Mouse (Mus musculus) Muller cell, postnatal 12 days (primary cell): ENCODE results near the gene Gpi1.

Experiments
- DNase-seq: peaks from one replicate; pipeline ENCODE4 v3.0.0-alpha.2; 2015; ENCODE audit errors: inconsistent ontology term

Gpi1 gene

DNA sequence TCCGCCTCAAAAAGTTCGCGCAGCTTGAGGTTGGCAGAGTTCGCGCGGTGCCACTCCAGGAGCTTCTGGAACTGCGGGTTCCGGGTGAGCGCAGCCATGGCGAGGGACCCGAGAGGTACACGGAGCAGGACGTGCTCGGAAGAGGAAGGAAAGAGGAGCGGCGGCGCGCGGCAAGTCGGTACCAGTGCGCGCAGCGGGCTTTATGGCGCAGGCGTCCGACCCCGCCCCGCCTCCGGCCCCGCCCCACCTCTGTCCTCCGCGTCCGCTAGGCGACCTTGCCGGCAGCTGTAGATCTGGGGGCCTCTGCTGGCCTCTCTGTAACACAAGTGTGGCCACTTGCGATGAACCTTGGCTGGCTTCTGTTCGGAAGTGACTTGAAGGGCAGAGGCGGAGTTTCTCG lies at the start of gene Gpi1:
Gpi1 (minus strand) TSS at position 221 of the 400 bp plus-strand sequence.
- peak; percentile 92 for DNase-seq

DNA sequence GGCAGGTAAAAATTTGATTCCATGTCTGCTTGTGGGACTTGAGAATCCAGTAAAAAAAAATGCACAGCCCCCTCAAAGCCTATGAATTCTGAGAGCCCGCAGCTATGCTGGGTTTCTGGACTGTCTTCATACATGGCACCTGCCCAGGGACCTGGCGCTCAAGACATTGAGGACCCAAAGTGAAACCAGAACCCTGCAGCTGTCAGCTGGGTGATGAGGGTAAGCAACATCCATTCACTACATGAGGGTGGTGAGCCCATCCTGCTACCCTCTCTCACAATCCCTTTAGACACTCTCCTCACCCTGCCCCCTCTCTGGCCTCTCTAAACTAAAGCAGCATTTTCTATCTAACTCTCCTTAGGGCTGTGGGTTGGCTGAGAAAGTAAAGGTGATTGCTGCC lies 47.5 kb upstream of the Gpi1 start:
- DNase-seq, result no peak

DNA sequence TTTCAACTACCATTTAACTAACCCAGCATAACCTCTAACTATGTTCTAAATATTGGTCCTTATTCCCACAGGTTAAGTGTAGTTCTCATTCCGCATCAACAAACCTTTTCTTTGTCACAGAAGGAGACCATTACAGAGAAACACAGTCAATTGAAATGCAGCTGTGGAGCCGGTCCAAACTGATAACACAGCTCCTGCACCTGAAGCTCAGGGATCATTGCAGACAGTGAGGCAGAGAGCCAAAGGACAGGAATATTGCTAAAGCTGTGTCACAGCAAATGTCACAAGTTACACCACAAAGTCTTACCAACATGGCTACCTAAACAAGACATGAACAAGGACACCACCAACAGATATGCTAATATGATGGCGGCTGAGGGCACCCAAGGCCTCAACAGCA lies 45.9 kb upstream of the Gpi1 start:
- no peak for DNase-seq

DNA sequence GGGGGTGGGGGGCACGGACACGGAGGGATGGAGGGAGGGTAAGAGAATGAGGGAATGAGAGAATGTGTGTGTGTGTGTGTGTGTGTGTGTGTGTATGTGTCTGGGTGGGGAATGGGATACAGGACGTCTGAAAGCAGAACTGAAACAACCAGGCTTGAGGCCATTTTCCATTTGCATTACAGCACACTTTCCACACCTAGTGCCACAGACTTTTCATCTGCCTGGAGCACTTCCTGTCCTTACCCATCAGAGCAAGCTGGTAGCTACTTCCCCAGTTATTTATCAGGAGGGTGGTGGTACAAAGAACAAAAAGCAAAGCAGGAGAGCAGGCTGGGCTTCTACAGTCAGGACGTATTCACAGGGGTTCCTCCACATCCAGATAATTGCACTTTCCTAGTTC lies 42.3 kb upstream of the Gpi1 start:
- no peak for DNase-seq

DNA sequence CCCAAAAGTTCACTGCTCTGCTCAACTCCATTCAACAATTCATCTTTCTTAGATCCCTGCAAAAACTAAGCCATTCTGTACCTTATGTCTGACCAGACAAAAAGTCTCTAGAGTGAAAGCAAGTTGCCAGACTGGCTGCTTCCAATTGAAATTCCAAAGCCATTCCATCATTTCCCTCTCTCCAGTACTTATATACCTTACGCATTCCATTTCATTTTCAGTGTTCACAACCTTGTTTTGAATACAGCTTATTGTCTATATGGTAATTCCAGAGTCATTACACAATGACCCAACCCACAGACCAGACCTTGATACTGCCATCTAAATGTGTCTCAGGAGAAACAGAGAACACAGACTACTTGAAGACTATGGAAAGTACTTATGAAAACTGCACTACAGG lies 38.3 kb upstream of the Gpi1 start:
- DNase-seq, result peak; percentile 80

DNA sequence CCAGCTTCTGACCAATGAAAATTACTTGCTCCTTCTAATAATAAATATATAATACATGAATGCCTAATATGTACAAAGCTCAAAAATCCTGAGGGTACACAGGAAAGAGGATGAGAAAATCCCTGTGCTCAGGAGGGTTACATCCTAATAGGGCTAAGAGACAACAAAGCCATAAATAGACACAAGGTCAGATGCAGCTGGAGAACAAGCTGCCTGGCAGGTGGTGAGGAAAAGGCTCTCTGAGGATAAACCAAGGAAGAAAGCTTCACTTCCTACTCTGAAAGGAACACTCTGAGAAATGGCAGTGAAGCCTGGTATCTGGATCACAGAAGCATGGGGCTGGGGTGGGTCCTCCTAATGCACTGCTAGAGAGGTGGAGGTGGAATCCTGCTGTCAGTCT lies 36.3 kb upstream of the Gpi1 start:
- DNase-seq, result no peak

DNA sequence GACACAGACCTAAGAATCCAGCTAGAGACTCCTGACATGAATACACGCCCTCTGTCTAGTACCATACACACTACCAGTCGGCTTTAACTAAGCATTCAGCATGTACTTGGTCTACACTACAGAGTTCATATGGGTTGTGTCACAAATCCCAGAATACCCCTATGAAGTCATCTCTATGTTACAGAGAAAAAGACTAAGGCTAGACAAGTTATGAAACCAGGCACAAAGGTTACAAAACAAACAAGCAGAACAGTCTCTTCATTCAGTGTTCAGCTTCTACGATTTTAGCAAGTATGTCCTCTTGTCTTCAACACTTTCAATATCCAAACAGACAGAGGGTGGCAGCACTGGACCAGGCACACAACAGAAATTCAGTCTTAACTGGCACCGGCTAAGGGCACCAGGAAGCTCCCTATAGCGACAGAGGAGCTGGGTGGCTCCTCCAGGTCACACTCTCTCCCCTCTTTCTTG lies 35.8 kb upstream of the Gpi1 start:
- peak; percentile 72 for DNase-seq

DNA sequence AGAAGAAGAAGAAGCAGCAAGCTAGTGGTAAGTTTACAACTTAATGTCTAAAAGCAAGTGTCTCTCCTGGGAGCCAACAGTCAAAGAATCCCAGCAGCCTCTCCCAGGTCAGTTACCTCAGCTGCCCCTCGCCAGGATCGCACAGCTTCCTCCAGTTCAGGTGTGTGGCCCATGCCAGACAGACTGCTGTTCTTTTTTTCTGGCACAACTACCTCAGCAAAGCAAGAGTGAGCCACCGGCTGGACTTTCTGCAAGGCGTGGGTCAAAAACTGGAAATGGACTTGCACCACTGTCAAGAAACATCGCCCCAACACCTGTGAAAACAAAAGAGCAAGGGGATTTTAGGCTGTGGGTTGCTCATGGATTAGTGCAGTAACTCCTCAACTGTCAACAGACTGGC lies 33.3 kb upstream of the Gpi1 start:
- no peak for DNase-seq

DNA sequence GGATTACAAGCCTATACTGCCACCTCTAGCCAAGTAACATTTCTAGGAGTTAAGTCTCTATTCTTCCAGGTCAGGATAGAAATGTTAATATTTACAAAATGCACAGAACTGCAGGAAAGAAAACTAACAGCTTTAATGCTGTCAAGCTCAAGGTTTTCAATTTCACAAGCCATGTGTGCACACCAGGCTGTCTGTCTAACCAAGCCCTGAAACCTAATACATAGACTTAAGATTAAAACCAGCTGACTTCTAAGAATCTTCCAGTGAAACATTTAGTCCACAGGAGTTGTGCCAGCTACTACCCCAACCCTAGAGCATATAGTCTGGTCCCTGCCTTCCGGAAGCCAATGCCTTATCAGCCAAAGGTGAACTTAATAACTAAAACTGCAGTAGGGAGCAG lies 28.3 kb upstream of the Gpi1 start:
- DNase-seq, result no peak

DNA sequence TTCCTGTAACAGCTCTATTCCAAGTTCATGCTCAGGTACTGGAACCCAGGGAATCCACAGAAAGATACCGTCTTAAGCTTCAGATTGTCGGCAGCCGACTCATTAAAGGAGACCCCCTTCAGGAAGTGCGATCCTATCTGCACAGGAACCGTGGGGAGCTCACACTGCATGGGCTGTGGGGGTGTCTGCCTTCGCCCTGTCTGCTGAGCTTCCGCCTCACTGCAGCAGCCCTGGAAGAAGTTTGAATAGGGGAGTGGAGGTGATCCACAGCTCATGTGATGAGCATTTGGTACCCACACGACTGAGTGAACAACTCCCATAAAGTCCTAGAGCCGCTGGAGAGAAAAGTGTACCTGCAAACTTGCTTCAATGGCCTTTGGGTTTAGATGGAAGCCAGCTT lies 27.1 kb upstream of the Gpi1 start:
- no peak for DNase-seq

DNA sequence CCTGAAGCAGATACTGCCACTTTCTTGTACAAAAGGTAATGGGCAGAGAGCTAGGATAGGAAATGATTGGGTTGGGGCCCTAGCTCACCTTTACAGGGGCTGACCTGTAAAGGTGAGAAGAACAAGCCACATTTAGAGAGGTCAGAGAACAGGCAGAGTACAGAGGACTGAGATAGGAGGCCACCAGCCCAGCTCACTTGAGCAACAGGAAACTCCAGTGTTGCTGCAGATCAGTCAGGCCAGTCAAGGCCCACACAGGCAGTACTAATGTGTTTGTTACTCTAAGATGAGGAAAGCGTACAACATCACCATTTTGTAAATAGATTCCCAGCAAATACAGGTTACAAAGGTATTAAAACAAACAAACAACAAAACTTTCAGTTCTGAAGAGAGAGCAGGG lies 25.8 kb upstream of the Gpi1 start:
- no peak for DNase-seq

DNA sequence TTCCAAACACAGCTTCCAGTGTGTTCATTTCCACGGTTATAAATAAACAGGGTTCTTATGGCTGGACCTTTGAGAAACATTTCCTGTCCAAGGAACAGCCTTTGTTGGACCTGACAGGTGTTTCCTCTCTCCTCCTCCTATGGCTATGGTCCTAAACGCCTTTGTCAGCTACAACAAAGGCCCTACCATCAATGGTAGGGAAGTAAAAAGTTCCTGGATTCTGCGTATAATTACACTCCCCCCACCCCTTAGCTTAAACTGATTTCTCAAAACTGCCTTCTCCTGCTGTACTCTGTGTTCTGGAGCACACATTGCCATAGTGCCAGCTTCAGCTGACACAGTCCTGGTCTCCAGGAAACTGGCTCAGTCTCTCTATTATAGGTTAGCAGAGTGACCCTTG lies 25.0 kb upstream of the Gpi1 start:
- DNase-seq, result no peak

DNA sequence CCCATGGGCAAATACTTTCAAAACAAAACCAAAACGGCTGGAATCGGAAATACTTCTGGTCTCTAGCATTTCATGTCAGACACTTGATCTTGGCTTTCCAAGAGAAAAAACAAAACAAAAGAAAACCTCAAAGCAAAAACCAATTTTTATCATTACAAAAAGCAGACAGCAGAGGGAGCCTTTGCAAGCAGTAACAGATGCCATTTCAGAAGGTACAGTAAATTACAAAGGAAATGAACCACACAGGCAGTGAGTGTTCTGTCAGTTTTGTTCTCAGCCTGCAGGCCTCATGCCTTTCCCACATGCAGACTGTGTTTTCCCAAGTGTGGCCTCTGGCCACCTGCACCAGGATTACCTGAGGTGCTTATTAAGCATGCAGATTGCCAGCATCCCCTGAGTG lies 21.9 kb upstream of the Gpi1 start:
- no peak for DNase-seq

DNA sequence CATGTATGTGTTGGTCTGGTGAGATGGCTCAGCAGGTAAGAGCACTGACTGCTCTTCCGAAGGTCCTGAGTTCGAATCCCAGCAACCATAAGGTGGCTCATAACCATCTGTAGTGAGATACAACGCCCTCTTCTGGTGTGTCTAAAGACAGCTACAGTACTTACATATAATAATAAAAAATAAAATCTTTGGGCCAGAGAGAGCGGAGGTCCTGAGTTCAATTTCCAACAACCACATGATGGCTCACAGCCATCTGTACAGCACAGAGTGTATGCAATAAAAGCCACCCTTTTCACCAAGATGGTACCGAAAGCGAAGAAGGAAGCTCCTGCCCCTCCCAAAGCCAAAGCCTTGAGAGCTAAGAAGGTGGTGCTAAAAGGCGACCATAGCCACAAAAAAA lies 20.6 kb upstream of the Gpi1 start, which contains the start of gene Gm6096:
Gm6096 (plus strand) TSS at position 301 of the 400 bp plus-strand sequence.
- no peak for DNase-seq

DNA sequence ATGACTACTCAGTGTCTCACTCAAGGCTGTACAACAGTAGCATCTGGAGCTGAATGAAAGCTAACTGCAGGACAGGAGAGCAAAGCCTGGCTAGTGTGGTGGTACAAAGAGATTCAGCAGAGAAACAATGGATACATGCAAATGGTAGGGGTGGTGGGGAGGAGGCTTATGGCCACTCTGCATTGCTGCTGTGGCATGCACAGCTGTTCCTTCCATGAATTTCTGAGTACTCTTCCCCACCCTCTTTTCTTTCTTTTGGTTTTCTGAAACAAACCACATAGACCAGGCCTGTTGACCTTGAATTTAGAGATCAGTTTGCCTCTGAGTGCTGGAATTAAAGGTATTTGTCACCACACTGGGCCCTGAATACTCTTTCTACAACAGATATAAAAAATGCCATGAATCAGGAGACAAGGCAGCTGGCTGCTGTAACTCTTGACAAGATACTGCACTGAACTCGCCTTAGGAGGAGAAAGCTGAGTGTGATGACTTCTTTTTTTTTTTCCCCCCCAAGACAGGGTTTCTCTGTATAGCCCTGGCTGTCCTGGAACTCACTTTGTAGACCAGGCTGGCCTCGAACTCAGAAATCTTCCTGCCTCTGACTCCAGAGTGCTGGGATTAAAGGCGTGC lies 16.8 kb upstream of the Gpi1 start:
- DNase-seq, result no peak

DNA sequence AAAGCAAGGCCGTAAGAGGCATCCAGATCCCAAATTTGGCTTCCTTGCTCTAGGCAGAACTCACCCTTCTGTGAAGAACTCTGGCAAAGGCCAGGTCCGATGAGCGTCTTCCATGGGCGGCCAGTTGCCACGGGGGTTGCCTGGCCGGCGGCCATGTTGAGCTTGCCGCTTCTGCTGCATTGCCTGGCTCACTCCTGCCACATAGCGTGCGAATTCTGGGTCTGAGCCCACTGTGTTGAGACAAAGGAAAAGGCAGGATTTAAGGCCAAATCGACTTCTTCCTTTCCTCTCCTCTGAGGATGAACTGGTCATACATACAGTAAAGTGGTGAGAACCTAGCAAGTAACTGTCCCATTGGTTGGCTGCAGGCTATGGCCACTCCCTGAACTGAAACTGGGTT lies 12.0 kb upstream of the Gpi1 start:
- DNase-seq, result no peak

DNA sequence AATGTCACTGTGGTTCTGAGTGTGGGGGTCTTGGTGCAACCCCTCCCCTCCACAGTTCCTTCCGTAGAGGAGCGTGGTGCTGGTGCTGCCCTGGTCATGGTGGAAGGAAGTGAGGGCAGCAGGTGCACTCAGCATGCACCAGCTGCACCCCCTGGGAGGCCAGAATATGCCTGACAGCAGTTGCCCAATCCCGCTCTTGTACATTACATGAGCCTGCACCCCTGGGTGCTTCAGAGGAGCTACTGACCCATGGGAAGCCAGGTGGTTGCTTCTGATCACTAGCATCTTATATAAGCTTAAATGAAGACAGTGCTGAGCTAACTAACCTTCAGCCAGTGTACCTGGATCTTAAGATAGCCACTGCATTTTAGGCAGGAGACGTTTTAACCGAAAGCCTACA lies 8.0 kb upstream of the Gpi1 start:
- DNase-seq, result no peak

DNA sequence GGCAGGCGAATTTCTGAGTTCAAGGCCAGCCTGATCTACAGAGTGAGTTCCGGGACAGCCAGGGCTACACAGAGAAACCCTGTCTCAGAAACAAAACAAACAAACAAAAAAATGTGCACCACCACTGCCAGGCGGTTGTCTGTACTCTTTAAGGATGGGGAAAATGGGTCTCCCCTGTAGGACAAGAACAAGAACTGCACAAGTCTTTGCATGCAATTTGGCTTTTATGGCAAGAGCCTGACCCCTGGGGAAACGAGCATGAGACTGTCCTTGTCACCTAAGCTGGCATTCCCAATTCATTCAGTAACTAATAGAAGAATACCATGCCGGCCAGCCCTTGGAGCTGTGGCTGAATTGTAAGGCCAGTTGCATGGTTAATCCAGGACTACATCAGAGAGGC lies 5.5 kb upstream of the Gpi1 start:
- DNase-seq, result no peak

DNA sequence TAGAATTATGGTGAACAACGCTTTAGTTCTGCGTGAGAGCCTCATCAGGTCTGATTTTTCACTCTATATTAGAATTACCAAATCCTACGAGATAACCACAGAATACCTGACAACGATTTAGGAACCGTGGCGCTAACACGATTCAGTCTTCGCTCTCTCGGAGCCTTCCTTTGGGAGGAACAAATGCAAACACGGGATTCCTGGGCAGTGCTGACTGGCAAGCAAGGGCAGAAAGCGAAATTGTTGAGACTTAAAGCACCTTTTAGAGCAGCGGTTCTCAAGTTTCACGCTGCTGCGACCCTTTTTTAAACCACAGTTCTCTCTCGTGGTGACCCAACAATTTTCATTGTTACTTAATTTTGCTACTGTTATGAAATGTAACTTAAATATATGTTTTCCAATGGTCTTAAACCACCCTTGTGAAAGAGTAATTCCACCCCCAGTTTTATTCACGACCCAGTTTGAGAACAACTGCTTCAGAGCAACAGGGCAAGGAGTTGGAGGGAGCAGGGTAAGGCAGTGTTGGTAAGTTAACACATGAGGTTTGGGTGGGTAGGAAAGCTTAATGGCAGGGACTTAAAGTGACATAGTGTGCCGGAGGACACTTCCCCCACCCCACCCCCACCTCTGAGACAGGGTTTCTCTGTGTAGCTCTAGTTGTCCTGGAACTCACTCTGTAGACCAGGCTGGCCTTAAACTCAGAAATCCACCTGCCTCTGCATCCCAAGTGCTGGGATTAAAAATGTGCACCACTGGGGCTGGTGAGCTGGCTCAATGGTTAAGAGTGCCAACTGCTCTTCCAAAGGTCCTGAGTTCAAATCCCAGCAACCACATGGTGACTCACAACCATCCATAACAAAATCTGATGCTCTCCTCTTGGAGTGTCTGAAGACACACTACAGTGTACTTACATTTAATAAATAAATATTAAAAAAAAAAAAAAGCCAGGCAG lies 4.8 kb upstream of the Gpi1 start:
- DNase-seq, result no peak

DNA sequence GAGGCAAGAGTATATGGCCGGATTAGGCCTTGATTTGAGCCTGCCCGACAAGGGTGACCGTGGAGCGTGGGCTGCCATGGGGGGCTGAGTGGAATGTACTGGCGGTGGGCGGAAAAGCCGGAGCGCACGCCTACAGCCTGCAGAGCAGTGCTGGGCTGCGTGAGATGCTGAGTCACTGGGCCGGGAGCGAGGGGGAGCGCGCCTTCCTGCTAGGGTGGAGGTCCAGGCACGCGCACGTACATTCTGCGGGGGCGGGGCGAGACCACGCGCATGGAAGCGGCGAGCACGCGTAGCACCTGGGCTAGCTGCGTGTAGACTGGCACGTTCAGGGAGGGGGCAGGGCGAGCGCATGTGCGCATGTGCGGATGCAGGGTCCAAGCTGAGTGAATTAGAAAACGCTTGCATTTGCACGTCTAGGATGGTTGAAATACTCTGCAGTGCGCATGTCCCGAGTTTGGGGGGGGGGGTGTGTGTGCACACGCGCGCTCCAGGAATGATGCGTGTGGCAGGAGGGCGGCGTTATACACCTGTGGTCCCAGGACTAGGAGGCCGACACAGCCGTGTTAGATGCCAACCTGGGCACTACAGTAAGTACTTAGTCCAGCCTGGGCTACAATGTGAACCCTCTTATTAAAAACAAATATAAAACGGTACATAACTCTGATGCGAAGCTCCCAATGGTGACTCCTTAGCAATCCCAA lies 3.9 kb upstream of the Gpi1 start:
- peak; percentile 99 for DNase-seq

DNA sequence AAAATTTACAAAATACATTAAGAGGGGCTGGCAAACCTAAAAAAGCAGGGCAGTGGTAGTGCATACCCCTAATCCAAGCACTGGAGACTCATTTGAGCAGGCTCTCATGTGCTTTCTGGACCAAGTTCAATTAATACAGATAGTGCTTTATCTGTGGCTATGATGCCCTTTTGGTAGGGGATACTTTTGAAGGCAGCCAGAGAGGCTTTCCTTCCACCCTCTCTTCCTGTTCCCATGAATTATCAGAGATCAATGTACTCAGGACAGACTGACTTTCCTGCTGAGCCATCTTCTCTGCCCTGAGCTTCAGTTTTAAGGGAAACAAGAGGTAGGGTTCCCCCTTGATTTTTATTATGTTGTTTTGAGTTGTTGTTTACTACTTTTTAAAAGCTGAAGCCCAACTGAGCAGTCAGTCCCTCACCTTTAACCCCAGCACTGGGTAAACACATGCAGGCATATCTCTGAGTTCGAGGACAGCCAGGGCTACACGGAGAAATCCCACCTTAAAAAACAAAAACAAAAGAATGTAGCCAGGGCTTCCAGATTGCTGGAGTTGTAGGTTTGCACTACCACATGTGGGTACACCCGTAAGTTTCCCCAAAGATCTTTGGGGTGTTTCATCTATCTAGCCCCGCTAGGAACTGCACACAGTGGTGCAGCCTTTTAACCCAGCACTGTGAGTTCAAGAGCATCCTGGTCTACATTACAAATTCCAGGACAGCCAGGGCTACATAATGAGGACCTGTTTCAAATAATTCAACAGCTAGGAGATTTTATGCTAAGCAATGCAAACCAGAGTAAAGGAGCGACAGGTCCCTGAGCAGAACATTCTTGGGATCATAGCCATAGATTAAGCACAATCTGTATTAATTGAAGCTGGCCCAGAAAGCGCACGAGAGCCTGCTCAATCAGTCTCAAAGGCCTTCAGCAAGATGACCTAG lies 2.9 kb upstream of the Gpi1 start:
- no peak for DNase-seq
